Mouse (Mus musculus) urinary bladder, adult 2 months (tissue): Measurements from ENCODE around the gene Nav2. TPM values are rescaled to one million over a fixed set of nuclear protein-coding genes. Genes with fewer than 3 reads are reported as not detected.

Source experiments
- DNase-seq: peaks from one replicate; pipeline ENCODE4 v3.0.0; 2022; ENCODE audit warnings: low spot score
- polyA plus RNA-seq: library from polyadenylated mRNA; depleted of rRNA; stranded (reverse); fragments of >200 nt; gene quantifications from 2 replicates; pipeline ENCODE4 v1.2.3, GENCODE M21; 2012

The Nav2 gene
- polyA plus RNA-seq, 1 experiment, result 4.6 TPM

DNA sequence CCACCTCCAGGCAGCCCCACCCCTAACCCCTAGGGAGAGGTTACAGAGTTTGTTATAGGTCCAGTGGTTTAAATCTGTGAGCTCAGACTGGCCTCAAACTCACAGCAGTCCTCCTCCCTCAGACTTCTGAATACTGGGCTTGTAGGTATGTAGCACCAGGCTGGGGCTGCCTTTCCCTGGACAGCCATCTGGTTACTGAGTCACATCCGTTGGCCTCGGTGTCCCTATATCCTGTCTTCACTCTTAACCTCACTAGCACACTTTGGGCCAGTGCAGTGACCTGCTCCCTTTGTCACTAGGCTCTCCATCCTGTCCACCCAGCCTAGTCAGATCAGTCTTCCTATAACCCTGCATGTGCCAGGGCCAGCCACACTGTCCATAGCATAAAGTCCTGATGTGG, 19.8 kb upstream of the Nav2 start:
- DNase-seq, result no peak

DNA sequence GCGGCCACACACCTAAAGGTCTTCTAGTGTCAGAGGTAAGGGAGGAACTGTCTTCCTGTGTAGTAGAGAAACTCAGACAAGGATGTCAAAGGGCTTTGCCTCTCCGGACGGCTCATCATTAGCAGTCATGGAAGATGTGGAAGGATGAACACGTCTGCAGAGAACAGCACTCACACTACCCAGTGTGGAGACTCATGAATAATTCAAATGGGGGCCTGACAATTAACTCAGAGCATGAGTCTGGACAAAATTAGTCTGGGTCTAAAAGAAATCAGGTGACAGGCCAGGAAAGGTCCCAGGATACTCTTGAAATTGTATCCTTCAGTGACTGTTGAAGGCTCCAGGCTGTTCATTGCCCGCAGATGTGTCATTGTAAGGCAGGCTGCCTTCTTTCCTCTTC, 17.5 kb upstream of the Nav2 start:
- DNase-seq, result no peak

DNA sequence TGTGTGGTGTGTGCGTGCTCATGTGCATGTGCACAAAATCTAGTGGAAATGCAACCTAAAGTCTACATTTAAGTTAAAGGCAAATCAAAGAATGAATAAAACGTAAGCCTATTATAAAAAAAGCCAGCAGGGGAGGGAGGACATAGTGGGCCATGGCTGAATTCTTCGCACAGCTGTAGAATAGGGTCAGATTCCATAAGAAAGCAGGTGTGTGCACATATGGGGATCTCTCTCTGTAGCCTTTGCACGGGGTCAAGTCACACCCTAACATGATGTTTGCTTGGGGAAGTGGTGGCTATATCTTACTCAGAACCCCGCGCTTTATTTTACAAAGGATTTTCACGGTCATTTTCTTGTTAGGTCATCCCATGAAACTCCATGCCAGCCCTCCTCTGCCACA, 15.4 kb upstream of the Nav2 start:
- DNase-seq, result no peak

DNA sequence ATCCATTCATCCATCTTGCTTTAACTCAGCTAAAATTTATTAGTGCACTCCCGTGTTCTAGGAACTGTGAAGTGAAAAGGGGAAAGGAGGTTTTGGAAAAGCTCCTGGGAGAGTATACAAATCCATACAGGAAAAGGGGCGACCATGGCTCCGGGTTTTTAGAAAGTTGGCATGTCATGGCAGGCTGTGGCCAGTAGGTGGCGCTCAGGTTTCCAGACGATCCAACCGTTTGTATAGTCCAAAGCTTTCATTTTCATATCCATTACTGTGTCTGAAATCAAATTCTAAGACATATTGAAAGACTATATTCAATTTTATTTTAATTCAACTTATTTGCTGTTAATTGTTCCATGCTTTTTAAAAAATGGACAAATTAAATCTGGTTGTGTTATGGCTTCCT, 14.4 kb upstream of the Nav2 start:
- DNase-seq, result peak; percentile 38

DNA sequence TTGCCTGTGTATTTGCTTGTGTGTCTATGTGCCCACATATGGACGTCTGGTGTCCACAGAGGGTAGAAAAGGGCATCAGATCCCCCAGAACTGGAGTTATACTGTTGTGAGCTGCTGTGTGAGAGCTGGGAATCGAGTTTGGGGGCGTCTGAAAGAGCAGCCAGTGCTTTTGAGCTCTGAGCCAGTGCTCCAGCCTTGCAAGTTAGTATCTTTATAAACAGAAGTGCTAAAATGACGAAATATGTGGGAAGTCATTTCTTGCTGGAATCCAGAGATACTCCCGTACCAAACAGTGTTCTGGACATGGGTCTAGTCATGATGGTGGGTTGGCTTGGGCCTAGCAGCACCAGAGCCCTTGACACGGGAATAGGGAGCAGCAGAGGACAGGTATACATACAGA, 13.8 kb upstream of the Nav2 start:
- DNase-seq, result no peak

DNA sequence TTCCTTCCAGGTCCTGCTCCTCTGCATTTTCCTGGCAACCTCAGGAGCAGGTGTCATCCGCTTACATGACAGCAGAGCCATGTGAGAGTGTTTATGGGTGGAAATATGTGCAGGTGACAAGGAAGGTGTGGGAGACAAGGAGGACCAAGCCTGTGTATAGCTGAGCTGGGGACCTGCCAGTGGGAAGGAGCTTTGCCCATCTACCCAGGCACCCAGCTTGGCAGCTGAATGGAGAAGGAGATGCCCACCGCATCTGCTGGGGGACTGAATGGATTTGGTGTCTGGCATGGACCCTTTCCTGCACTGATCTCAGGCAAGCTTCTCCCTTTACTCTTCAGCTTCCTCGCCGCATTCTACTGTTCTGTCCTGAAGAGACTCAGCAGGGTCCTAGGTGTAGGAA, 13.0 kb upstream of the Nav2 start:
- DNase-seq, result no peak

DNA sequence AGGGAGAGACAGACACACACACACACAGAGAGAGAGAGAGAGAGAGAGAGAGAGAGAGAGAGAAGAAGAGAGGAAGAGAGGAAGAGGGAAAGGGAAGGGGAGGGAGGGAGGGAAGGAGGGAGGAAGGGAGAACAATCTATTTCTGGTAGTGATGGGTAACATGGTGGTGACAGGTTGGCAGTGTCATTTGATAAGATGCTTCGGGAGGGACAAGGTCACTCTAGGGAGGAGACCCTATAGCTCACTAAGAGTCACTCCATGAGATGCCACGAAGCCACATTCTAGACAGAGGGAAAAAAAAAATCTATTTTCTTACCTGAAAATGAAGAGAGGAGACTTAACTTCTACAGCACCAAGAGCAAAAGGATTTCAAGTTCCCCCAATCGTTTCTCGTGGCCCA, 12.5 kb upstream of the Nav2 start:
- no peak for DNase-seq

DNA sequence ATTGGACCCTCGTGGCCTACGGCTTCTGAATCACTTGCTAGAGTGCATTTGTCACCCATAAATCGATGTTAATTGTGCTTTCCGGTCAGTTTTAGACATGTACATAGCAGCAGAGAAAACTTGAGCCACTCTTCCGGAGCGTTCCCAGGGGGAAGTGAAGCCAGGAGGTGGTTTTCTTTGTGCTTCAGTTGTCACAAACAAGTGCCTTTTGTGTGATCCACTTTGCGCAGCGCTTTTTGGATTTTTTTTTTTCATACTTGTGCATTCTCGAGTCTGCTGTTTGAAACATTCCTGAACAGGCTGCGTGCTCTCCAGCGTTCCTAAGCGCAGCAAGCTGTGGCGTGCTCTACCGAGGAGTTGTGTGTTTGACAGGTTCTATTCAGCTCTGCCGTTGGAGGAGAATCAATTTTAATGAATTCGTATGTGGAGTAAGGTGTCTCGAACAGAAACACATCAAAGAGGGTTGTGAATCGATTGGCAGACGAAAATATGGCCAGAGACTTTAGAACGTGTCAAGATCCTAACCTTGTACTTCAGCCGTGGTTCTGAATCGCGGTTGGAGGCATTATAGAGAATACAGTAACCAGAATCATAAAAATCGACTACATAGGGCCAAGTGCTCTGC, 10.9 kb upstream of the Nav2 start:
- DNase-seq, result no peak

DNA sequence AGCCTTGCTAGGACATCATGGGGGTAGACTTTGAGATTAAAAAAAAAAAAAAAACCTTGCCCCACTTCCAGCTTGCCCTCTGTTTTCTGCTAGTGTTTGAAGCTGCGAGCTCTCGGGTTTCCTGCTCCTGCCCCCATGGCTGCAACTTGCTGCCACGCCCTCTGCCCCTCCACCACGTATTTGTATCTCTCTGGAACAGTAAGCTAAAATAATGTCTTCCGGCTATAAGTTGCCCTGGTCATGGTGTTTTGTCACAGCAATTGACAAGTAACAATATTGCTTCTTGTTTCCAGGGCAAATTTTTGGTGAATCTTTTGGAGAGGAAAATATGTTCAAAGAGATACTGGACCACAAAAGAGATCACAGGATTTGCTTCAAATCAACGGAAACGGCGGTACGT, 10.1 kb upstream of the Nav2 start:
- DNase-seq, result no peak

DNA sequence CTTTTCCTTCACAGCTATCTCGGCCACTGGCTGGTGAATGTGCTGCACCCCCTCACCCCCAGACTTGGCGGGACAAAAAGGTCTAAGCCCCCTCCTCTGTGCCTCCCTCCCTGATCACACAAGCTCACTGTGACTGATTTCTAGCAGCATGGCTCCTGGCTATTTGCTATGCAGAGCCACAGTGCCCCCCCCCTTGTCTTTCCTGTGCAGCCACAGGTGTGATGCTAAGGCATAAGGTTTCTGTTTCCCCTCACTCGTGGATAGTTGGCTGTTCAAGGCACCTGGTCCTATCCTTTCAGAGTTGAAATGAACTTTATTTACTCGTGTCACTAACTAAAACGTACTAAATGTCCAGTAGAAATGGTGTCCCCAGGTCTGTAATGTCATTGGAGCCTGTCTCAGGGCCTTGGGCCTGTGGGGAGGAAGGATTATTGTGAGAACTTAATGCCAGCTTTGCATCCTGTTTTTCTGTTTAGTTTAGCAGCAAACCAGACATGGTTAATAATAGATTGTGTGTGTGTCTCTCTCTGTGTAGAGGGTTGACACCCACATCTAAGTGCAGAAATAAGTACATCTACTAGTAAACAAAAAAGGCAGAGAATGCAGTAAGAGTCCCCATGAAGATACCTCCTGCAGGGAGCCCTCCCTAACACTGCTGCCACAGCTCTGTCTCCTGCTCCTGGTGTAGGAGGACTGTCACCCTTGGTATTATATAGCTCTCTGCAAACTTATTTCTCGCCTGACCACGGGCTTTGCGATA, 7.9 kb upstream of the Nav2 start:
- DNase-seq, result no peak

DNA sequence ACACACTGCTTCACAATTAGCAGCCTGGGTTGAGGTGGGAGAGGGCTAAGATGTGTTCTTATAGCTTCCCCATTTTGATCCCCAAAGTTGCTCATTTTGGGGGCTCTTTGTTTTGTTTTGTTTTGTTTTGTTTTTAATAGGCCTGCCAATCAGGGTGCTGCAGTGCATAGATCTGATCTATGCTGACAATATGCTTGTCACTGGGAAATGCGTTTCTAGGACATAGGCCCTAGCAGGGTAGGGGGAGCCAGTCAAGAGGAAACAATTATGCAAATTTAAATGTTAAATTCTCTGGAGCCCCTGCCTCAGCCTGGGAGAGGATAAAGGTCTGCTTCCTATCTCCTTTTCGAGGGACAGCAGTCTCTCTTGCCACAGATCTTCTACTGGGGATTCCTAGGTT, 6.1 kb upstream of the Nav2 start:
- no peak for DNase-seq

DNA sequence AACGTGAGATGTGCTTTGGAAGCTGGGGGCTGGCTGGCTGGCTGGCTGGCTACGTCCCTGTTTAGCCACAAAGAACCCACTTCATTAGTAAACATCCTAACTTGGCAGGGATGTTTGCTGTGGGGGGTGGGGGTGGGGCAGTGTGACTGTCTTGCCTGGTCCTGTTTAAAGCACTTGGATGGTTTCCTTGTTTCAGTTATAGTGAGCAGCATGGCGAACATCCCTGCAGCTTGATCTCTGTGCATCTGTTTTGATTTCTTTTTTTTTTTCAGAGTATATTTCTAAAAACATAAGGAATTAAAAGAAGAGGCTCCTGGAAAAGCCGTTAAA, 791 bp downstream of the Nav2 start:
- DNase-seq, result no peak

DNA sequence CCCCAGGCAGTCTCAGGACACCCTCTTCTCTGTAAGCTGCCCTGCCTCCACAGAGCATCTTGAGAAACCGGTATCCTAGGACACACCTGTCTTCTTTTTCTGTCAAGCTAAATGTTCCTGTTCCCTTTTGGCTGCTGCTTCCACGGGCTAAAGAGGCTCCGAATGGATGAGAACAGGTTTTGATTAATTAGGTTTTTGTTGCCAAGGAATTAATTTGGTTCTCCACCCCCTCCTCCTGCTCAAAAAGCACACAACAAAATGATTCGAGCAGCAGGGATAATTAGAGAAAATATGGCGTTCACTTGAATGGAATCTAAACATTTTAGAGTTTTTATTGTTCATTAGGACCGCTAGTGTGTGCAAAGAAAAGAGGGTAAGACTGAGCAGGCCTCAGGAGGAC, 1.8 kb downstream of the Nav2 start:
- DNase-seq, result no peak

DNA sequence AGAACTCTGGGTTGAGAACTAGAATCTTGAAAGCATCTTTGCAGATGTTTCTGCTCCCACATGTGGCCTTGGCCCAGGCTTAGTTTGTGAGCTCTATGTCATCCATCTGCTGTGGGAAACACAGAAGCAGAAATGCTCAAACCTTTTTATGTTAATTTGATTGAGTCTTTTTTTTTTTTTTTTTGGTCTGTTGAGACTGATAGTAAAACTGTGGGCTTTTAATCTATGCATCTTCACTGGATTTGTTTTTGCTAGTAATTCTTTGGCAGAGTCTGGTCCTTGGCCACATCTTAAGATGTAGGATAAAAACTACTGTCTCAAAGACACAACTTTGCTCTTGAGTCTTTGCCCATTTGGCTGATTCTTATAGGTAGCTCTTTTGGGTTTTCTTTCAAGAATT, 2.6 kb downstream of the Nav2 start:
- no peak for DNase-seq

DNA sequence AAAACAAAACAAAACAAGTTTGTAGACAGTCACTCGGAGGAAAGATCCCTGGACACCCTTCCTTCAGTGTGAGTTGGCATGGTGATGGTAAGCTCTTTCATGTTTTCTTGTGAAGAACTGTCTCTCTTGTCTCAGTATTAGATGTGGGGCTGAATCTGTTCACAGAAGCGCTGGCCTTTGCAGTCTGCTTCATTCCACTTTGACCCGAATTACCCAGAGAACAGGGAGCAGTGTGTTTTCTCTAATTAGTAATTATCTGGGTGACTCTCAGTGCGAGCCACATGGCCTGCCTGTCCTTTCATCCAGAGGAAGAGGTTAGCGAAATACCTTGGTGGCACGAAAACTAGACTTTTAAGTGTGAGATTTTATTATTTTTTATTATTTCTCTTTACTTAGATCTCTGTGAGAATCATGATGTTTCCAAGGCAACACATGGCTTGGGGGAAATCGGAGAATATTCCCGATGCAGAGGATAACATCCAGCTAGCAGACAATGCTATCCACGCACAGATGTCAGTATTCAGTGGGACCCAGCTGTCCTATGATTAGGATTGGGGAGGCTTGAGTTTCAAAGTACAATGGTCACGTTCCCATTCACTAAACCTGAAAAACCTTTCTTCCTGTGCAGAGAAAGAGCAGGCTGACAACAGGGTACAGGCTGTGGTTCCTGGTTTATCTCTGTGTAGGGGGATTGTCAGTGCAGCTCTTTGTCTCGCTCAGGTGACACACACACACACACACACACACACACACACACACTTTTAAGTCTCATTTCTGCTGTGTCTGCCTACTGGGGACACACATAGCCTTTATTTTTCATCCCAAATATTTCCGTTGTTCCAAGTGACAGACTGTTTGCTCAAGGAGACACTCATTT, 6.4 kb downstream of the Nav2 start:
- DNase-seq, result no peak

DNA sequence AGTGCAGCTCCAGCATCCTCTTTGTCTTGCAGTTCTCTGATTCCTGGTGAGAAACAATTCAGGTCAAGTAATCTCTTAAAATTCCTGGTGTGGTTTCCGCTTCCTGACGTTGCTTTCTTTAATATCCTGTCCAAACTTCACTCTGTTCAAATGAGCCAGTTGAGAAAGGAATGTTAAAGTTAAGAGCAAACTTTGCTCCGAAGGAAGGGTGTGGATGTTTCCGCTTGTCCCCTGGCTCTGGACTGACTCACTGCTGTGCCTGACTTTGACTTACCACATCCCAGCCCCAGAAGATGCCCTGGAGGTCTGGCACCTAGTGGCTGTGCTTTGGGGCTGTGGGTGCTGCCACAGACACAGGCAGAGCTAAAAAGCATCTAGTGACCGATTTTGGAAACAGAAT, 8.9 kb downstream of the Nav2 start:
- DNase-seq, result no peak

DNA sequence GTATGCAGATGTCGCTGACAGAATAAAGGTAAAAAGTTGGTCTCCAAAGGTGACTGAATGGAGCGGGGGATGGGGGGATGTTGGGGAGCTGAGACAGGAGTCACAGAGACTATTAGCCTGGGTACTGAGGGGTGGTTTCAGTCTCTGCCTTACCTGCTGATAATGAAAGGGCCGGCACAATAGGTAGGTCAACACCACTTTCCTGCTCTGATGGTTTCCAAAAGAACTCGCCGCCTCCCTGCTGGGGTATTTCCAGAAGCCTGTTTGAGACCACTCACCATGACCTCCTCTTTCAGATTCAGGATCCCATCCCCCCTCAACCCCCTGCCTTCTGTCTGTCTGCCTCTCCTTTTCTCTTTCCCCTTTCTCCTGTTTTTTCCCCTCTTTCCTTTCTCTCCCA, 9.5 kb downstream of the Nav2 start:
- DNase-seq, result no peak

DNA sequence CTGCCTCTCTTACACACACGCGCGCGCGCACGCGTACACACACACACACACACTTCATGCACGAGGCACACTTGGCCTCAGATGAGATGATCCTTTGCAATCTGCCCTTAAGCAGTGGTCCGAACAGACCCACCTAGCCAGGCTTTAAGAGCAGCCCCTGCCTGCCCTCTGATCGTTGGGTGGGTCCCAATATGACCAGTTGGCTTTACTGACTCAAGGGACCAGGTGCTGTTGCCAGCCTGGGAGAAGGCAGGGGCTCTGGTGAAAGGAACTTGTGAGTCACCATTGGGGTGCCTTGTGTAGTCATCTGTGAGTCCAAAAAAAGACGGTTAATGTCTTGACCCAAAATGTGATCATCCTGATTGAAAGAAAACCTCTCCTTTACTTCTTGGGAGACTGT, 9.9 kb downstream of the Nav2 start:
- DNase-seq, result no peak

DNA sequence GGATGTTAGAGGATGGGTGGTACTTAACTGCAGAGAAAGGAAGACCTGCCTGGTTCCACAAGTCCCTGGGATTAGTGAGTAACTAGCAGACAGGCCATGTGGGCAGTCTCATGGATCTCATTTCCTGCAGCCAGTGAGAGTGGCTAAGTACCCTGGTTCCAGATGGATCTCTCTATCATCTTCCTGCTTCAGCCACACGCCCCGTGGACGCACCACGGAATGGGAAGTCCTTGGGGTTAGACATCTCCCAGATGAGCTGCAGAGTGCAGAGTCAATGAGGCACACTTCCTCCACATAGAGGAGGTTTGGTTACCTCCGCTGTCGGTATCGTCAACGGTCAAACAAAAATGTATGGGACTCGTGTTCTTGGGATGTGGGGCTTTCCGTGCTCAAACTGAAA, 15.1 kb downstream of the Nav2 start:
- DNase-seq, result no peak

DNA sequence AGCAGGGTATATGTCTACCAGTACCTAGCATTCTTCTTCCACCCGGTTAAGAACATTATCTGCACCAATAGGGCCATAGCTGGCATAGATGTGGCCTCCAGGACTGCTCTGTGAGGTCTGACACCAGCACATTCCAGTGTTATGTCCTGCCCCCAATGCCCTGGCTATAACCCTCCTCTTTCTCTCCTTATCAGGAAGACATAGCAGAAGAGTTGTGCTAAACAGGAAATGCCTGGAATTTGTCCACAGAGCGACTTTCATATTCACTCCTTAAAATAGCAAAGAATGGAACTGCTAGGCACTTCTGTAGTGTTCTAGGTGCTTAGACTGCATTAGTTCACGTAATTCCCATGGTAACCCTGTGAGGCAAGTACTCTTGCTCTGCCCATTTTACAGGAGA, 16.7 kb downstream of the Nav2 start:
- no peak for DNase-seq

DNA sequence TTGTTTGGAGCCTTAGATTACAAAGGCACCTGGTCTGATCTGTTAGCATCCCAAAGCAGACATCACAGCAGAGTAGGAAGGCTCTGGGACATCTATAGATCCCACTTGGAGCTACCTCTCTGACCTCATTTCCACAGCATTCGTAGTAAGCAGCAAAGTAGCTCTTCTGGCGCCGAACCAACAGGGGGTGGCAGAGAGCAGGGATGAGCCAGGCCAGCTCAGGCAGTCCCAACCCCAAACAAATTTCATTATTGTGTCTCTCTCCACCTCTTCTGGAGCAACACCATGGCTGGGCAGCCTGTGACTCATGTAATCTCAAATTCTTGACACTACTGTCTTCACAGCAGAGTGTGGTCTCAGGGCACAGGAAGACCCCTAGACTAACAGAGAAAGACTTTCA, 19.8 kb downstream of the Nav2 start:
- DNase-seq, result peak; percentile 49

DNA sequence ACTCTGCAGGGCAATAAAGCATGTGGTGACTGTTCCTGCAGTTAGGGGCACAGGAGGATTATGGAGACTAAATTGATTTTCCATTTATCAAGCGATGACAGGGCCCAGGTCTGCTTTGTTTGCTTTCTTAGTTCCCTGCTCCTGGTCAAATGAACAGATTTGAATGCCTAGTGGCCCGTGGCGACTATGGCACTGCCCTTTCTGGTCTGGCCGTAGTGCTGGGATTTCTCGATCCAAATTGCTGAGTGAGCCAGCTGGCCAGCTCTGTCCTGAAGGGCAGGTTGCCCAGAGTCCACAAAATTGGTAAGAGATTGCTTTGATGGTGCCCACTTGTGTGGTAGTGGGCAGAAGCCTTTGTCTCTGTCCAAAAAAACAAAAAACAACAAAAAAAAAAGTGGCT, 21.9 kb downstream of the Nav2 start:
- DNase-seq, result no peak

DNA sequence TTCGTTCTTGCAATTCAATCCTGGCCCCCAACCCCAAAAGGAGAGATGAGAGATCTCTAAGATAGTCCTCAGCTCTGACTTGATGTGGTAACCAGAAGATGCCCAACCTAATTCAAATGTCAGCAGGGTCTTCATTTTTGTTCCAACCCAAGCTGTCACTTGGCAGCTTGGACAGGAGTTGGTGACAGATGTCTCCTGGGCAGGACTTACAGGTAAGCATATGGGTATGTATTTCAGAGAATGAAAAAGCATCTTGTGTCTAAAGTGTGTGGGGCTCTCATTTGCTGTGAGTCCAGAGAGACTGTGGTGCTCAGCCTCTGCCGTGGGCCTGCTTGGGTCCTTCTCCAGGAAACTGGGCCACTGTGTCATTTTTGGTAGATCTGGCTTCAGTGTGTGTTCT, 23.6 kb downstream of the Nav2 start:
- DNase-seq, result no peak
